24 mouse cellular contexts compared by ENCODE assay signal in the genomic region with DNA sequence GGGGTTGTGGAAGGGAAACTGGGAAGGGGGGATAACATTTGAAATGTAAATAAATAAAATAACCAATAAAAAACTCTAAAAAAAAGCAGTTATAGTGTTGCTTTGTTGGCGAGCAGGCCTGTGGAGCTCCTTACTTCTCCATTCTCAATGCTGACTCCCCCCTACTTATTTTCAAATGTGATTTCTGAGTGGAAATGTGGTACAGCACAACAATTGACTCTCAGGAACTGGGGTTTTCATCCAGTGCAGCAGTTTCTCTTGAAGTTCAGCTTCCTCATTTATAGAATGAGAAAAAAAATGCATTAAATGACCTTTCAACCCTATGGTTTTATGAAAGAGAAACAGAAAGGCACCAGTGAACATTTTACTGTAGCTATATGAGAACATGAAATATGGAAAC.
"Had no signal": no experiment of that assay in that cellular context is flagged by ENCODE, and none has a peak within 500 bp of the region (broad histone marks: within the 10 kb centered on the region; RNA-seq: fewer than 3 reads in every experiment).

No protein-coding gene starts in this region.

- H3K36me3 ChIP-seq: heart, embryonic 10.5 days; hindbrain, embryonic 13.5 days; hindbrain, embryonic 15.5 days; limb, embryonic 12.5 days; limb, embryonic 15.5 days; liver, embryonic 12.5 days had no signal

- H3K4me1 ChIP-seq: heart, embryonic 10.5 days; heart, embryonic 12.5 days; hindbrain, embryonic 13.5 days; hindbrain, embryonic 15.5 days; limb, embryonic 12.5 days; limb, embryonic 15.5 days; liver, embryonic 12.5 days had no signal

- H3K27me3 ChIP-seq: heart, embryonic 12.5 days; limb, embryonic 15.5 days; liver, embryonic 12.5 days had no signal

- ATAC-seq: hindbrain, postnatal 0 days; intestine, postnatal 0 days; liver, embryonic 12.5 days had no signal

- H3K4me3 ChIP-seq: gastrocnemius, adult 2 months; heart, embryonic 10.5 days; heart, embryonic 12.5 days; hindbrain, embryonic 13.5 days; hindbrain, embryonic 15.5 days; layer of hippocampus, adult 2 months; left cerebral cortex, adult 2 months; limb, embryonic 12.5 days; limb, embryonic 15.5 days; liver, embryonic 12.5 days had no signal

- H3K4me2 ChIP-seq: heart, embryonic 12.5 days; hindbrain, embryonic 13.5 days; hindbrain, embryonic 15.5 days; limb, embryonic 12.5 days; limb, embryonic 15.5 days; liver, embryonic 12.5 days had no signal

- H3K9me3 ChIP-seq: heart, embryonic 10.5 days; heart, embryonic 12.5 days; hindbrain, embryonic 13.5 days; hindbrain, embryonic 15.5 days; limb, embryonic 12.5 days; limb, embryonic 15.5 days; liver, embryonic 12.5 days had no signal

- DNase-seq: gastrocnemius, adult 2 months; gastrocnemius, postnatal 10 days; gastrocnemius, postnatal 25 days; heart, adult 18-20 months; heart, postnatal 10 days; heart, postnatal 4 days; kidney, adult 18-20 months; kidney, adult 8-10 months; kidney, postnatal 10 days; kidney, postnatal 25 days; kidney, postnatal 4 days; left cerebral cortex, postnatal 4 days had no signal

- H3K27ac ChIP-seq: gastrocnemius, adult 2 months; heart, embryonic 10.5 days; hindbrain, embryonic 13.5 days; hindbrain, embryonic 15.5 days; hindbrain, postnatal 0 days; layer of hippocampus, adult 2 months; left cerebral cortex, adult 2 months; limb, embryonic 15.5 days; liver, embryonic 12.5 days; liver, embryonic 14.5 days had no signal

- H3K9ac ChIP-seq: heart, embryonic 12.5 days; hindbrain, embryonic 13.5 days; hindbrain, embryonic 15.5 days; limb, embryonic 12.5 days; limb, embryonic 15.5 days; liver, embryonic 12.5 days; liver, embryonic 14.5 days had no signal
